Mouse (Mus musculus) erythroblast, embryonic 14.5 days (primary cell): Measurements from ENCODE around the gene Mrpl11.

ENCODE experiments used
- GATA1 ChIP-seq: IDR thresholded peaks from 2 replicates; pipeline ENCODE4 v1.6.1; 2012; ENCODE audit warnings: low read length, inconsistent platforms, mixed read lengths
- TAL1 ChIP-seq: IDR thresholded peaks from 3 replicates; pipeline ENCODE4 v1.6.1; 2012; ENCODE audit warnings: low read length, inconsistent platforms, mixed read lengths

- TF ChIP-seq GATA1 (no peak), TAL1 (no peak)
Measured at GRCm38 (mm10) chr19:4989013-4989412, 27.1 kb downstream of the Mrpl11 start.
